Mouse (Mus musculus) limb, embryonic 15.5 days (tissue): Measurements from ENCODE around the gene Vdr. TPM values are rescaled to one million over a fixed set of nuclear protein-coding genes. Genes with fewer than 3 reads are reported as not detected.
"Not testable (repeated sequence)": the region's sequence is repeated elsewhere in the genome, so short reads cannot be mapped to it uniquely, and the experiment has no call there.

ENCODE experiments used
- ATAC-seq: fragments of 200-750 bp; cut with Nextera tagmentation; 2 replicates; pipeline ENCODE4 v1.8.0; 2017; ENCODE audit warnings: low read depth, moderate TSS enrichment; ENCODE audit not compliant: insufficient number of reproducible peaks, low FRiP score, low TSS enrichment
- H3K27ac ChIP-seq: fragments of 300-500 bp; sonication (generic); 2 replicates; pipeline ENCODE4 v1.5.1; 2015; ENCODE audit warnings: moderate library complexity, mild to moderate bottlenecking, inconsistent platforms
- H3K27me3 ChIP-seq: fragments of 300-500 bp; sonication (generic); 2 replicates; pipeline ENCODE4 v1.6.1; 2015; ENCODE audit warnings: inconsistent platforms
- H3K36me3 ChIP-seq: fragments of 300-500 bp; sonication (generic); 2 replicates; pipeline ENCODE4 v1.6.1; 2015; ENCODE audit warnings: inconsistent platforms
- H3K4me1 ChIP-seq: fragments of 300-500 bp; sonication (generic); 2 replicates; pipeline ENCODE4 v1.6.1; 2015; ENCODE audit warnings: inconsistent platforms
- H3K4me2 ChIP-seq: fragments of 300-500 bp; sonication (generic); 2 replicates; pipeline ENCODE4 v1.6.1; 2015; ENCODE audit warnings: mild to moderate bottlenecking, inconsistent platforms
- H3K4me3 ChIP-seq: fragments of 300-500 bp; sonication (generic); 2 replicates; pipeline ENCODE4 v1.5.1; 2015; ENCODE audit warnings: mild to moderate bottlenecking, inconsistent platforms
- H3K9ac ChIP-seq: fragments of 300-500 bp; sonication (generic); 2 replicates; pipeline ENCODE4 v1.6.1; 2015; ENCODE audit warnings: inconsistent platforms
- H3K9me3 ChIP-seq: fragments of 300-500 bp; sonication (generic); 2 replicates; pipeline ENCODE4 v1.6.1; 2016; ENCODE audit warnings: inconsistent platforms
- WGBS: fragments of 180-500 bp; shearing (Covaris S2); methylation state at CpG from one replicate; pipeline ENCODE4 v1.1.7; 2015; 5-methylcytosine and 5-hydroxymethylcytosine counted together
- polyA plus RNA-seq: library from polyadenylated mRNA; unstranded; fragments of >200 nt; fragmentation: Nextera tagmentation; extraction: Ambion mirVana; gene quantifications from 2 replicates; pipeline ENCODE4 v1.2.1, GENCODE M21; 2015

Vdr gene
- polyA plus RNA-seq, 1 experiment from 2014 or later: 3.4 TPM

DNA sequence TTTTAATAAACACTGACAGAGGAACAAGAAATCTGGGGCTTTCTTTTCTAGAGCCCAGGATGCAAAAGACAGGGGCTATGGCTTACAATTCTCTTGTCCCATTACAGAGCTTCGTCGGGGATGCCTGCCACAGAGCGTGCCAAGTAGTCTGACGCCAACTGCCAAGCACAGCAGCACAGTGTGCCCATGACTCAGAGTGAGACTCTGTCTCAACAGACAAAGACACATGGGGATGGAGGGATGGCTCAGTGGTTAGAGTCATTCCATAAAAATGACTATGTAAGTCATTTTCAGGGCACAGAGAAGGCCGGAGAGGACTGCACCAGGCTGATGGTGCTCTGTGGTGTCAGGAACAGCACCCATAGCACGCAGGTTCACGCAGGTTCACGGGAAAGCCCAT lies 38.3 kb downstream of the Vdr start:
- Histone ChIP-seq H3K4me1 (no peaks in the 10 kb centered on the region), H3K27ac (no peak overlapping the region), H3K9me3 (no peaks in the 10 kb centered on the region), H3K9ac (no peak overlapping the region), H3K27me3 (no peaks in the 10 kb centered on the region), H3K4me2 (no peak overlapping the region), H3K36me3 (no peaks in the 10 kb centered on the region), H3K4me3 (no peak overlapping the region)
- ATAC-seq: no peak
- 93% methylated on average over 8 of the region's 8 CpGs for WGBS

DNA sequence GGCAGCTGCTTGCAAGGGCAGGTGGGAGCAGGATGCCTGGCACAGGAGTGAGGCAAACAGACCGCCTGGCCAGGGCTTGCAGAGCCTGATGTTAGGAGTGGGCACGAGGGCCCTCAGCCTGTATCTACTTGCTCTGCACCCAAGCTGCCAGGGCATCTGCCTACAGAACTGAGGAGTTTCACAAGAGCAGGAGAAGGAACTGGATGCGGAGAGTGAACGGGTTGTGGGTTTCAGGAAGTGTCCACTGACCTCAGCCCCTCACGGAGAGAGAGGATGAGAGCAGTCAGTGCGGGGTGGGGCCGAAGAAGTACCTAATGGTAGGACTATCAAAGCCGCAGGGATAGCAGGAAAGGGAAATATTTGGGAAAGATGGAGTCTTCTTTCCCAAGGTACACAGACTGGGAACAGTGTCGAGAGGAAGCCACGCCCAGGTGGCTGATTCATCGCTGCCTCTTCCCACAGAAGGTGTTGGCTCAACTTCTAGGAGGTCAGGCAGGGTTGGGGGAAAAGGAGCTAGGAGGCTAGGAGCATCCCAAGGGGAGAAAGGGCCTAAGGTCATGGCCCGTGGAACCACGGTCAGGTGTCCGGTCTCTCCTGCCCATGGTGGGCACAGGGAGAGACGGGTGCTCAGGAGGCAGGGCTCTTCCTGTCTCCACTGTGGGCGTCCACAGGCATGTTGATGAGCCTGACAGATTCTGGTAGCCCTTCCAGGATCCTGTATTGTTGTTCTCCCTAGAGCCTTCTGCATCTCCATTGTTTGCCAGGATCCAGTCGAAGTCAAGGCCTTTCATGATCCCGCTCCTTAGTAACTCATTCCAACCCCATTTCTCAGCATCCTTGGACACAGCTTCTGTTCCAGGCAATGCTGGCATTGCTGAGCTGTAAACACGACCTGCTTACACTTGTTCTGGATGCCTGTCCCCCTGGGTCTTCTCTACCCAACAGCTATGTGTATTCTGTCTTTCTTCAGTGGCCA lies 39.1 kb downstream of the Vdr start:
- Histone ChIP-seq H3K9me3 (no peaks in the 10 kb centered on the region), H3K9ac (no peak overlapping the region), H3K36me3 (no peaks in the 10 kb centered on the region), H3K27me3 (no peaks in the 10 kb centered on the region), H3K4me2 (no peak overlapping the region), H3K27ac (no peak overlapping the region), H3K4me1 (no peaks in the 10 kb centered on the region), H3K4me3 (no peak overlapping the region)
- no peak for ATAC-seq
- WGBS: 79% methylated on average over 19 of the region's 19 CpGs

DNA sequence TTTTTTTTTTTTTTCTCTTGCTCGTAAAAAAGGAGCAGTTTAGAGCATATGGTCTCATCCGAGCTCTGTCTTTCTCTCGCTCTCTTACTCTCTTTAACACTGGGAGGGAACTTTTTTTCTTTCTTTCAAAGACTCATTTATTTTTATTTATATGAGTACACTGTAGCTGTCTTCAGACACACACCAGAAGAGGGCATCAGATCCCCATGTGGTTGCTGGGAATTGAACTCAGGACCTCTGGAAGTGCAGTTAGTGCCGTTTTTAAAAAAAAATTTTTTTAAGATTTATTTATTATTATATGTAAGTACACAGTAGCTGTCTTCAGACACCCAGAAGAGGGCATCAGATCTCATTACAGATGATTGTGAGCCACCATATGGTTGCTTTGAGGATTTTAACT lies 40.3 kb downstream of the Vdr start:
- WGBS: 67% methylated on average over 4 of the region's 4 CpGs
- not testable (repeated sequence) for H3K4me1 ChIP-seq, H3K4me3 ChIP-seq, H3K9me3 ChIP-seq, ATAC-seq, H3K27me3 ChIP-seq, H3K27ac ChIP-seq, H3K36me3 ChIP-seq, H3K4me2 ChIP-seq, H3K9ac ChIP-seq

DNA sequence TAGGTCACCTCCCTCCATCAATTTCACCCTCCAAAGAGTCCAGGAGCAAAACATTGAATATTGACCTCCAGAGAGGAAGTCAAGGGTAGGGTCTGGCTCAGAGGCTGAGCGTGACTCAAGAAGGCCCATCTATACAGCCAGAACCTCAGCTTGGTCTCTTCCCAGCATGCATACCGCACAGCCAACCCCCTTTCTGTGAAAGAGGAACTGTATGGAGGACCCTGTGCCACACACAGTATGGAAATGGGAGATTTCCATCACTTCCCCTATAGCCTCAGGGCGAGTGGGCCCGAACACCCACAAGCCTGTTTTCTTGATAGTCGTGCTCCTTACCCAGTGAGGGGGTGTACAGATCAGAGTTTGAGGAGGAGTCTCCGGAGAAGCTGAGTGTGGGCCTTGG lies 41.4 kb downstream of the Vdr start:
- H3K4me2 ChIP-seq: no peak overlapping the region
- no peaks in the 10 kb centered on the region for H3K9me3 ChIP-seq
- no peaks in the 10 kb centered on the region for H3K4me1 ChIP-seq
- ATAC-seq: no peak
- no peaks in the 10 kb centered on the region for H3K27me3 ChIP-seq
- H3K4me3 ChIP-seq: no peak overlapping the region
- H3K36me3 ChIP-seq: no peaks in the 10 kb centered on the region
- H3K27ac ChIP-seq: no peak overlapping the region
- no peak overlapping the region for H3K9ac ChIP-seq
- 80% methylated on average over 6 of the region's 6 CpGs for WGBS

DNA sequence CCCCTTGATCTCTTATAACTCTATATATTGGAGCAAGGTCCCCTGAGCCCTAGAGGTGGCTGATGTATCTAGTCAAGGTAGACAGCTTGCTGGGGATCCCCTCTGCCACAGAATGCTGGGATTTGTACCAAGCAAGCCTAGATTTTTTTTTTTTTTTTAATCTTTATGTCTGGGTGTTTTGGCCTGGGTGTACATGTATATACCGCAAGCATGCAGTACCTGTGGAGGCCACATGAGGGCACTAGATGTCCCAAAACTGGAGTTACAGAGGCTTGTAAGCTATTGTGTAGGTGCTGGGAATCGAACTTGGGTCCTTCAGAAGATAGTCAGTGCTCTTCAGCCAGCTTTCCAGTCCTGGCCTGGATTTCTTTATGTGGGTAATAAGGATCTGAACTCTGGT lies 44.4 kb downstream of the Vdr start:
- Histone ChIP-seq H3K4me3 (no peak overlapping the region), H3K4me2 (no peak overlapping the region), H3K9me3 (no peaks in the 10 kb centered on the region), H3K9ac (no peak overlapping the region), H3K27me3 (no peaks in the 10 kb centered on the region), H3K4me1 (no peaks in the 10 kb centered on the region), H3K27ac (no peak overlapping the region), H3K36me3 (no peaks in the 10 kb centered on the region)
- ATAC-seq: no peak
- 96% methylated on average over 2 of the region's 2 CpGs for WGBS

DNA sequence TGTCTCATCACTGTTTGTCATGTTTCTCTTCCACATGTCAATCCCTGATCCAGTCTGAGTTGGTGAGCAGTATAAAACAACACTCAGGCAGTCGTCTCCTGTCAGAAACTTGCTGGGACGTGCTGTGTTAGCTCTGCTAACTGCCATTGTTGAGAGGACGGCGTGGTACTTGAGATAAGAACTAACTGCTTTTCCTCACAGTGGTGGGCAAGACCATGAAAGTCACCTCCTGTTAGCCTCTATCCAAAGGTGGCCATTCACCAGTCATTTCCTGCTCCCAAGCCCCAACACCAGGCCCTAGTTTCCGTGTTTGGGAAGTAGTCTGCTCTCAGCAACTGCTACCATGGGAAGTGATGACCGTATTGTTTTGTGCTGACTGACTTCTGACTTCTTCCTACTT lies 45.3 kb downstream of the Vdr start:
- H3K9ac ChIP-seq: no peak overlapping the region
- no peaks in the 10 kb centered on the region for H3K36me3 ChIP-seq
- H3K9me3 ChIP-seq: no peaks in the 10 kb centered on the region
- H3K27me3 ChIP-seq: no peaks in the 10 kb centered on the region
- H3K4me3 ChIP-seq: no peak overlapping the region
- H3K4me2 ChIP-seq: no peak overlapping the region
- no peak for ATAC-seq
- H3K4me1 ChIP-seq: no peaks in the 10 kb centered on the region
- no peak overlapping the region for H3K27ac ChIP-seq
- WGBS: 65% methylated on average over 6 of the region's 6 CpGs

DNA sequence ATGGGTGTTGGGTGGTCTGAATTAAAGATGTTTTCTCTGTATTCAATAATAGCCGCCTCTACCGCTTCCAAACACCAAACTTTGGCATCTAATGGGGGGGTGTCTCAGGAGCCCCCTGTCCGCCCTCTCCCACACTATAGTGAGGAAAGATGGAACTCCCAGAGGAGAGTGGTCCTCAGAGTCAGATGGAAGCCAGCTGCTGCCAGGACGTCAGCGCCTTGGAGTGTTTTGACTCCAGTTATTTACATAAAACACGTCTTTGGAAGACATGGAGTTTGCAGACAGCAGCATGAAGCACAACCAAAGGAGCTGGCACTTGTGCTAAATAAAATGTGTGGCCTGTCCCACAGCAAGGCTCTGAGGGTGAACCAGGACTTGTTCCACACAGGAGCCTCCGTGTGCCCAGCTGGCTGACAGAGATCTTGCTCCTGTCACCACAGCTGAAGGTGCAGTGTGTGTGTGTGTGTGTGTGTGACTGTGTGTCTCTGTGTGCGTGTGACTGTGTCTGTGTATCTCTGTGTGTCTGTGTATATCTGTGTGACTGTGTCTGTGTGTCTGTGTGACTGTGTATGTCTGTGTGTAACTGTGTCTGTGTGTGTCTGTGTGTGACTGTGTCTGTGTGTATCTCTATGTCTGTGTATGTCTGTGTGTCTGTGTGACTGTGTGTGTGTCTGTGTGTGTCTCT lies 45.9 kb downstream of the Vdr start:
- no peaks in the 10 kb centered on the region for H3K36me3 ChIP-seq
- WGBS: 69% methylated on average over 8 of the region's 8 CpGs
- no peaks in the 10 kb centered on the region for H3K4me1 ChIP-seq
- H3K4me3 ChIP-seq: no peak overlapping the region
- no peak for ATAC-seq
- H3K27me3 ChIP-seq: no peaks in the 10 kb centered on the region
- H3K9me3 ChIP-seq: no peaks in the 10 kb centered on the region
- no peak overlapping the region for H3K27ac ChIP-seq
- no peak overlapping the region for H3K4me2 ChIP-seq
- H3K9ac ChIP-seq: no peak overlapping the region

DNA sequence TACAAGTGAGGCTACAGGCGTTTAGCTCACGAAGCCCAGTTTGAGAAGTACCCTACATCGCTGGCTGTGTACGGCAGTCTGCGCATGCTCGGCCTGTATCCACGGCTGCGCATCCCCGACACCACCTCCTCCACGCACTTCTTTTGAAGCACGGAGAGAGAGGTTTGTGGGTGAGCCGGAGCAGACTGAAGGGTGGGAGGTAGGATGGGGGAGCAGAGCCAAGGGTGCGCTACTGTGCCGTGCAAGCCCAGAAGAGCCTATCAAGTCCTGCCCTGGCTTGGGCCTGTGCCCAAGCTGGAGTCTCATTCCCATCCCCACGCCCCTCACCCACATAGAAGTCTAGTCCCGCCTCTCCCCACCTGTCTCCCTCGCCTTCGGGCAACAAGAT lies 46.9 kb downstream of the Vdr start:
- 80% methylated on average over 18 of the region's 18 CpGs for WGBS
- no peaks in the 10 kb centered on the region for H3K27me3 ChIP-seq
- ATAC-seq: no peak

DNA sequence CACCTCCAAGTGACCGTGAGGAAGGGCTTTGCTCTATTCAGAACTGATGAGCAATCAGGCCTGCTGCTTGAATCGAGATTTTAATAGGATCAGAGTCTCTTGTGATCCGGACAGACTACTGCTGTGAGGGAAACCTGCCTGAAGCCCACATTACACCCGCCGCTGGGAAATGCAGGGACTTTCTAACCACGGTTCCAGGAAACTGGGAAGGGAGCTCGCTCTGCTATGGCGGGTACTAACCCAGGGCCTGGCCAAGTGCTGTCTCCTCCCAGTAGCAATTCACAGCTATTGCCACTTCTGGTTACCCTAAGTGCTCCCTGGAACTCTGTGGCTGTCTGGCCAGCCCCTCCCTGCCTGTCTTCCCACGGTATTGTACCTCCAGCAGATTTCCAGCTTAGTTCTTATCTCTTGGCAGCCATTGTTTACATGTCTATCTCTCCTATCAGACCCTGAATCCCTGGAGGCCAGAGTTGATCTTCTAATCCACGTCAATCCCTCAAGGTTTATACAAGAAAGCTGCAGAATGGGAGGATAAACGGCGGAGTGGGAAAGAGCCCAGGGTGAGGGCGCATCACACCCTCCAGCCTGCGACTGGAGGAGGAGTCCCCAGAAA lies 47.4 kb downstream of the Vdr start:
- Histone ChIP-seq H3K4me2 (no peak overlapping the region), H3K4me1 (no peaks in the 10 kb centered on the region), H3K36me3 (no peaks in the 10 kb centered on the region), H3K9me3 (no peaks in the 10 kb centered on the region), H3K4me3 (no peak overlapping the region), H3K27me3 (no peaks in the 10 kb centered on the region), H3K9ac (no peak overlapping the region), H3K27ac (no peak overlapping the region)
- ATAC-seq: no peak
- 51% methylated on average over 14 of the region's 14 CpGs for WGBS

More for the DNA sequence above, 46.9 kb downstream of the Vdr start:
- no peaks in the 10 kb centered on the region for H3K36me3 ChIP-seq
- no peaks in the 10 kb centered on the region for H3K4me1 ChIP-seq
- H3K27ac ChIP-seq: no peak overlapping the region
- H3K9ac ChIP-seq: no peak overlapping the region
- H3K9me3 ChIP-seq: no peaks in the 10 kb centered on the region
- no peak overlapping the region for H3K4me3 ChIP-seq
- H3K4me2 ChIP-seq: no peak overlapping the region

DNA sequence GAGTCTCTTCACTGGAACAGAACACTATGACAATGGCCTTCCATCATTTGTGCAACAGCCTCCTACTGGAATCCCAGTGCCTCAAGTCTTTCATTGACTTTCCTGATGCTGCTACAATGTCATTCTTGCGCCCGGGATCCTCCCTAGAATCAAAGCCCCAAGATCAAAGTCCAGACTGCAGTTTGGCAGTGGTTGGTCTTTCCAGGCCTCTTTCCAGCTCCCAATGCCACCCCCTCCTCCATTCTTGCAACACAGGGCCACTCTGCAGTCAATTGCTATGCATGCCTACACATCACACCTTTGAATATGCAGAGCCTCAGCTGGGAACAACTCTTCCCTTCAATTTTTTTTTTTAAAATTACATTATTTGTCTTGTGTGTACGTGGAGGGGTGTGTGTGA lies 50.1 kb downstream of the Vdr start:
- no peak for ATAC-seq
- Histone ChIP-seq H3K27me3 (no peaks in the 10 kb centered on the region), H3K9ac (no peak overlapping the region), H3K4me2 (no peak overlapping the region), H3K9me3 (no peaks in the 10 kb centered on the region), H3K4me3 (no peak overlapping the region), H3K36me3 (no peaks in the 10 kb centered on the region), H3K27ac (no peak overlapping the region), H3K4me1 (no peaks in the 10 kb centered on the region)
- 68% methylated on average over 3 of the region's 3 CpGs for WGBS

DNA sequence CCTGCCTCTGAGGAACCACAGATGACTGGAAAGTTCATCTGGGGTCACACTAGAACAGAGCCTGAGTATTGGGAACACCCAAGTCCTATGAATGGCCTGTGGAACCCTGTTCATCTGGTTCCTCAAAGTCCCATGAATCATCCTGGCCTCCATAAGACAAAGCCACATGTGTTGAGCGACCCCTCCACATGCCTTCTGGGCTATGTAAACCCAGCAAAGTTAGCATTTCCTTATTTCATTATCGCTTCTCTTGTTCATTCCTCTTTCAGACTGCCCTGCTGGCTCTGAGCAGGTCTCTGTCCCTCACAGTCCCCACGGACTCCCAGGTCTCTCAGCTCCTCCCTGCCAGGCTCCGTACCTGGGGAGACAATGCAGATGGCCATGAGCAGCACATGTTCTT lies 52.0 kb downstream of the Vdr start:
- H3K9me3 ChIP-seq: no peaks in the 10 kb centered on the region
- H3K36me3 ChIP-seq: no peaks in the 10 kb centered on the region
- ATAC-seq: no peak
- H3K27me3 ChIP-seq: no peaks in the 10 kb centered on the region
- no peak overlapping the region for H3K27ac ChIP-seq
- no peaks in the 10 kb centered on the region for H3K4me1 ChIP-seq
- H3K9ac ChIP-seq: no peak overlapping the region
- no peak overlapping the region for H3K4me3 ChIP-seq
- 70% methylated on average over 4 of the region's 4 CpGs for WGBS
- no peak overlapping the region for H3K4me2 ChIP-seq

DNA sequence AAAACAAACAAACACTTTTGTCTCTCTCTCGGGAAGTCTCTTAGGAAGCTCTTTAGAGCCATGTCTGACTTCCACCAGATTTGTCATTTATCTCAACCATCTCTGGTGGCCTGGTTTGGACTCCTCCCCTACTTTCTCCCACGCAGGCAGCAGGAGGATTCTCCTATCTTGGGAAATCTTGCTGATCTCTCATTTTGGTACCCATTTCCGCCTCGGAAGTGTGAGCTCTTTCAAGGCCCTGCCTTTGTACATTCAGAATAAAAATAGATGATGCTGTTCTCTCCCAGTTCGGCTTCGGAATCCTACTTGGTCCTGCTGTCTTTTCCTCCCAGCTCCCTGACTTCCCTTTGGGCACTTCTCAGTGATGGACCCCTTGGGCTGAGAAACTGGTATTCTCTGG lies 55.9 kb downstream of the Vdr start:
- Histone ChIP-seq H3K27me3 (no peaks in the 10 kb centered on the region), H3K27ac (no peak overlapping the region), H3K4me2 (no peak overlapping the region), H3K4me1 (no peaks in the 10 kb centered on the region), H3K36me3 (no peaks in the 10 kb centered on the region), H3K9me3 (no peaks in the 10 kb centered on the region), H3K4me3 (no peak overlapping the region), H3K9ac (no peak overlapping the region)
- no peak for ATAC-seq
- WGBS: 58% methylated on average over 6 of the region's 6 CpGs
